Mouse (Mus musculus): ENCODE data around the gene Pkdrej.

The Pkdrej gene

DNA sequence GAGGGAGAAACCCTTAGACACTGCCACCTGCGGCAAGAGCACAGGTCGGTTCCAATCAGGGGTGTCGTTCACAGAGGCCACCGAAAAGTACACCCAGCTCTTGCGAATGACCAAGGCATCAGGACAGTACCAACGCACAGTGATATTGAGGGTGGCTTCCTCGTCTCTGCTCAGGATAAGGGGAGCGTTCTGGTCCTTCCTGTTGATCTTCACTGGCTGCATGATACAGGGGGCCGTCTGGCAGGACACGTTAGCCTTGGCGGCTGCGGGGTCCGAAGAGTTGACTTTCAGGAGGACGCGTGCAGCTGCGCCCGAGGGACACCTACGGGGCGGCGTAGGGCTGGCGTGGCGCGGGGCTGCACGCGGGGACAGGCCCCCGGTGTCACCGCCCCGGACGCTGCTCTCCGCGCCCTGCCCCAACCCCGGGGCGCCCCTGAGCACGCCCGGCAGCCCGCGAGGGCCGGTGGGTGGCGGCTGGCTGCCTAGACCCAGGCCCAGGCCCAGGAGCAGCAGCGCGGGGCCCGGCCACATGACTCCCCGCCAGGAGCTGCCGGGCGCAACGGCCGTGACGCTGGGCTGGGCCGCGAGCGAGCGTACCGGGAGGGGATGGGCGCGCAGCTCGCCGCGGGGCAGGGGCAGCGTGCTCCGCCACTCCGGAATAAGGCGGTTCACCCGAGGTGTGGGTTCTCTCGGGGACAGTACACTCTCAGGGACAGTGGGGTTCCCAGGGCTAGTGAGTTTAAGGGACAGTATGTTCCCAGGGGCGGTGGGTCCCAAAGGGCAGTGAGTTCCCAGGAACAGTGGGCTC is at the start of gene Pkdrej:
TSS of gene Pkdrej (minus strand) at position 532 of the 808 bp plus-strand sequence.
- DNase-seq (ENCODE audit: low read depth, low spot score): no peak

DNA sequence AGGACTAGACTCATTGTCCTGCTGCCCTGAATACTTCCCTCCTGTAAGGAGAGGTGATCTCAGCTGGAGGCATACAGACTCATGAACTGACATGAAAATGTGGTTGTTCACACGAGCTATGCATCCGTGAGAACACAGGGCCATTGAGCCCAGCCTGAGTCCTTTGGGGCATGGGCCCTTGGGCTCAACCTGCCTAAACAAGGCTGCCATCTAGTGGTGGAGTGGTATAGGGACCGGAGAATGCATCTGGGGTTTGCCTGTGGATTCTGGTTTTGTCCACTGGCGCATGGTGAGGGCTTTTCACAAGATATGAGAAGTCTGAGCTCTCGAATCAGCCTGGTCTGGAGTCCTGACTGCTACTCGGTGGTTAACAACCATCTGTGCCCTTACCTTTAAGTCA is 46.2 kb upstream of the Pkdrej start:
- DNase-seq (ENCODE audit: low read depth, low spot score): peak; percentile 79

DNA sequence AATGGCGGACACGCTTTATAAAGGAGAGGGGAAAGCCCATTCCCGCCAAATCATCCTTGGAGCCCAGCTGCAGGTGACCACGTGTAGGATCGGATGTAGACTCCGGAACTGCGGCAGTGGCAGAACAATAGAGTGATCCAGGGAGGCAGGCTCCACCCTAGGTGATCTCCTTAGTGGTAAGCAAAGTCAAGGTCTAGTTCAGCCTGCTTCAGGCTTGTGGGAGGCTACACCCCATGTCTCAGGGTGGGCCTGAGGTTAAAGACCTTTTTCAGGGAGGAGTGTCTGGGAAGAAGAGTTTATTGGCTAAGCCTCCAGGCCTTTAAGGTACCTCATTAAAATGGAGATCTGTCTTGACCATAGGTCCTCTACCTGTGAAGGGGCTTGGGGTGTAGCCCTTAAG is 44.4 kb upstream of the Pkdrej start:
- DNase-seq (ENCODE audit: low read depth, low spot score): peak; percentile 96

DNA sequence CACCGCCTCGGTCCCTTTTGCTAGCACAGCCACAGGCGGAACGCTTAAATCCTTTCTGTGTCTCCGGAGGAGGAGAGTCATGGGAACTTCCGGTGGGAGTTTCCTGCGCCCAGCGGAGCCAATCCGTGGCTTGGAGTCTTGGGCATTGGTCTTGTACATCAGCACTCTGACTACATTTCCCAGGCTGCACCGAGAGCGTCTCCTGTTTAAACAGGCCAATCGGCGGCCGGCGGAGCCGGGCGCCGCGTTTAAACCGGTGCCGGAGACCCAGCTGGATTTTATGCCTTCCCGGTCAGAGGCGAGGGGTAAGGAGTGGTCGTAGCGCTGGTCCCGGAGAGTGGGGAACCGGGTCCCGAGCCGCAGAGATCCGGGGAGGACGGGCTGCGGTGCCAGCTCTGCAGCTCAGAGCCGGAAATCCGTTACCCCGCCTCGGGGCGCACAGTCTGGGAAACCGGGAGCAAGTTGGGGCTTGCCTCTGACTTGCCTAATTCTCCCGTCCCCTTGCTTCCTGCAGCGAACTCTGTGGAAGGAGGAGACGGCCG is 38.0 kb upstream of the Pkdrej start, which contains the start of gene Gtse1:
TSS of gene Gtse1 (plus strand) at position 256 of the 542 bp plus-strand sequence.
- peak; percentile 98 for DNase-seq (ENCODE audit: low read depth, low spot score)

DNA sequence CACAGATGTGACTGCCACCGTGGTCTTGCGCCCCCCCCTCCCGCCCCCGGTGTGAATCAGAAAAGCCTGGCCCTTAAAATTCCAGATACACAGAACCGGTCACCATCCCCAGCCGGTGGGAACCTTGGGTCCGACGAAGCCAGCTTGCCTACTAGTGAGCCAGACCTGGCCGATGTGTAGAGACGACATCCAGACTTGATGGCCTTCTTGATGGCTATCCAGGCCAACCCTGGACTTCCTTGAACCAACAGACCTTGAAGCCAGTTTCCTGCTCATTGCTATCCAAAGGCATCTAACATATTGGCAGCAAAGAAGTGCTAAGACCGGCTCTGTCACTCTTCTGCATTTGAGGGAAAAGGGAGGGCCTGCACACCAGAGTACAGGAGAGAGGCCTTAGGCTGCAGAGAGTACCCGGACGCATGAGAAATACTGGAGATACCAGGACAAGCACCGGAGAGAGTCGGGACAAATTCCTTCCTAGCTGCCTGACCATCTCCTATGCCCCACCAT is 37.5 kb upstream of the Pkdrej start:
- no peak for DNase-seq (ENCODE audit: low read depth, low spot score)

DNA sequence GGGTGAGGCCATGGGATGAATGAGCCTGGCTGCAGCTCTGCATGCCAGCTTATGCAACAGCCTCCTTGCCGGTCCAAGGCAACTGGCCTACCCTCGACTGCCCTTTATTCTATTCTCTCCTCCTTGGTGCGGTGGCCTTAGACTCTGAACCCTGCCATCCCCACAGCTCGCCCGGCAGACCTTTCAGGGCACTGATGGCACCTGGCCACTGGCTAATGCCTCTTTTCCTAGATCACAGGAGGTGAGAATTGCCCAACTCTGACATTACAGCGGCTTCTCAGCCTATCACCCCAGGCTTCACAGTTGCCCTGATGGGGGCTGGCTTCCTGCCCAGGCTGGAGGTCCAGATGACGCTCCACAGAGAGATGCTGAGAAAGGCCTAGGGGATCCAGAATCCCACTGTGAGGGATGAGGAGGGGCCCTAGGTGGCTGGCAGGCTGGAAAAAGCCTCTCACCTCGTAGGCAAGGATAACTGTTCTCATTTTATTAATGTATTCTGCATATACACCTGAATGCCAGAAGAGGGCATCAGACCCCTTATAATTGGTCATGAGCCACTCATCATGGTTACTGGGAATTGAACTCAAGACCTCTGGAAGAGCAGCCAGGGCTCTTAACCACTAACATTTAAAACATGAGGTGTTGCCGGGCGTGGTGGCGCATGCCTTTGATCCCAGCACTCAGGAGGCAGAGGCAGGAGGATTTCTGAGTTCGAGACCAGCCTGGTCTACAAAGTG is 30.3 kb upstream of the Pkdrej start:
- DNase-seq (ENCODE audit: low read depth, low spot score): peak; percentile 65

DNA sequence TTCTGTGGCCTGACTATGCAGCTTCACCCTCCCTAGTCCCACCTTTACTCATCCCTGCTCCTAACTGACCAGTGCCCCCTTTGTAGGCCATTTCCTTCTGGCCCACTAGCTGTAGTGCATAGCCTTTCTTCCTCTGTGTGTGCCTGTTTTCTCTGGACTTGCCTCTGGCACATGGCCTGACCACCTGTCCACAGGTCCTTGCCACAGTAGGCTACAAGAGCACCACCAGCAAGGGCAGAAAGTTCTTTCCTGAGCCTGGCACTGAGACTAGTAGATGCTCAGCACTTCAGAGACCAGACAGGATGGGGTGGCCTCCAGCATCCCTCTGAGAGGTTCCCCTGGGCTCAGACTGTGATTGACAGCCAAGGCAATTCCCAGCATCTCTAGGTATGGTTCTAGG is 23.5 kb upstream of the Pkdrej start:
- DNase-seq (ENCODE audit: low read depth, low spot score): no peak

DNA sequence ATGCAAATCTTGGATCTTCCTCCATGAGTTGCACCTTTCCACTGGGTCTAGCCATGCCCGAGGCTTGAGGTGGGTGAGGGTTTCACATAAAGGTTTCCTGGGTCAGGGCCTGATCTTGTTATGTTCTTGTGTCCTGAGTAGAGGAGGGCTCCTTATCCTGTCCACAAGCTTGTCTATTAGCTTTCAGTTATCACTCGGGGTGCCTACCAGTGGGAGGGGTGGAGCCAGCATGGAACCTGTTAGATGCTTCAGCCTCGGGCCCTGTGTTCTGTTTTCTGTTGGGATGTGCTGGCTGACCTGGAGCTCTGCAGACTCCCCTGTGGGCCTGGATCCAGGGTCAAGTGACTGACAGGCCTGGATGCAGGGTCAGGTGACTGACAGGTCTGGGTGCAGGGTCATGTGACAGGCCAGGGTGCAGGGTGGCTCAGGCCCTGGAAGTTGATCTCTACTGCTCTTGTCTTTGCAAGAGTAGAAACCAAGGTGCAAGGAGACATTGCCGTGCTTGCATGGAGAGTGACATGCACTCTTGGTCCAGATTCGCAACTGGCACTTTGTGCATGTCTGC is 20.3 kb upstream of the Pkdrej start:
- DNase-seq (ENCODE audit: low read depth, low spot score): no peak

DNA sequence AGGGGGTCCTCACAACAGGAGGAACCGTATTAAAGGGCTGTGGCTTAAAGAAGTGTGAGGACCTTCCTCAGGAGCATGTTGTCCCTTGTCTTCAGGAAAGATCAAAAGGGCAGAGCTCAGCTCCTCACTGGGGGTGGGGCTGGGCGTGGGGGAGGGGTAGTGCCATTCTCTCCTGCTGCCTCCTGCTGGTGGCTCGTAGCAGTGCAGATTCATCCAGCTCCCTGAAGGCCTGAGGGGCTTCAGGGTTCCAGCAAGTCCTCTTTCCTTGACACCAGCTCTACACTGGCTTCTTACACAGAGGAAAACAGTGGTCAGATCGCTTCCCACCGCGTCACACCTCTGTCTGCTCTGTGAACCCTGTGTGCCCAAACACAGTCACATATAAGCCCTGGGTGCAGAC is 19.4 kb upstream of the Pkdrej start:
- peak; percentile 65 for DNase-seq (ENCODE audit: low read depth, low spot score)

DNA sequence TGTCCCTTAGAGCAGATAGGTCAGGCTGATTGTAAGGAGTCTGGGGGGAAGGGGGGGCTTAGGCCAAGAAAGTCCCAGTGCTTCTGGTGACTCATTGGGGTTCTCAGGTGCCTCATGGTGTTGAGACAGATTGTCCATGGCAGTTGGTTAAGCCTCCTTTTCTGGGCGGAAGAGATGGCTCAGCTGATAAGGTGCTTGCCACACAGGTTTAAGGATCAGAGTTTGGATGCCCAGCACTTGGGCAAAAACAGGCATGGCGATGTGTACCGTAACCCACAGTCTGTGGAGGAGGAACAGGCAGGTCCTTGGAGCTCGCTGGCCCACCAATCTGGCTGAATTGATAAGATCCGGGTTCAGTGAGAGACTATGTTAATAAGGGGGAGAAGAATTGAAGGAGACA is 15.4 kb upstream of the Pkdrej start:
- DNase-seq (ENCODE audit: low read depth, low spot score): no peak

DNA sequence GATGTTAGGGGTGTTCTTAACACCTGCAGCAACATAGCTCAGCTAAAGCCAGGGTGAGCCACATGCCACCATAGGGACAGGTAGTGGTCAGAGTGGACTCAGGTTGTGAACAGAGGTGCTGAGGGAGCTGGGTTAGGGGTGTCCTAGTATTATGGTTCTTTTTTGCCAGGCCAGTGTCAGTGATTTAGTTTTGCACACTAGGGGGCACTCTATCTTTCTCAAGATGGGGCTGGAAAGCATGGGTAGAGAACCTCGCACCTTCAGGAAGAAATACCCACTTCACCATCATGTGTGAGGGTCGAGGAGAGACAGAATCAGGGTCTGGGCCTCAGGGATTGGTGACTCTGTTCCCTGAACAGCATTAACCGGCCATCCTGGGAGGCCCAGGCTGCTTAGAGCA is 13.8 kb upstream of the Pkdrej start:
- no peak for DNase-seq (ENCODE audit: low read depth, low spot score)

DNA sequence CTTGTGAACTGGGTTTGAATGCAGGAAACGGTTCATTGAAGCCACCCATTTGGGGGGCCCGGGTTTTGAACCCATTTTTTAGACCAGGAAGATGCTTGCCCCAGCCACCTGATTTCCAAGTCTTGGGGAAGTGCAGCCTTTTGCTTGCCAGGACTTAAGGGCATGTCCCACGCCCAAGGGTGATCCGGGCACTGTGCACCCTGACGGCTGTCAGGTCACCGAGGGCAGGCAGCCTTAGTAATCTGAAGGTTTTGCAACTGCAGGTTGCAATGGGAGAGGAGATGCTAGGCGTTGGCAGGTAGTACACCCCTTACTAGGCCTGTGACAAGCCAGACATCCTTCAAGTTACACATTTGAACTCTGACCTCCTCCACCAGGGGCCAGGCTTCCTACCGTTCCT is 11.1 kb upstream of the Pkdrej start:
- no peak for DNase-seq (ENCODE audit: low read depth, low spot score)

DNA sequence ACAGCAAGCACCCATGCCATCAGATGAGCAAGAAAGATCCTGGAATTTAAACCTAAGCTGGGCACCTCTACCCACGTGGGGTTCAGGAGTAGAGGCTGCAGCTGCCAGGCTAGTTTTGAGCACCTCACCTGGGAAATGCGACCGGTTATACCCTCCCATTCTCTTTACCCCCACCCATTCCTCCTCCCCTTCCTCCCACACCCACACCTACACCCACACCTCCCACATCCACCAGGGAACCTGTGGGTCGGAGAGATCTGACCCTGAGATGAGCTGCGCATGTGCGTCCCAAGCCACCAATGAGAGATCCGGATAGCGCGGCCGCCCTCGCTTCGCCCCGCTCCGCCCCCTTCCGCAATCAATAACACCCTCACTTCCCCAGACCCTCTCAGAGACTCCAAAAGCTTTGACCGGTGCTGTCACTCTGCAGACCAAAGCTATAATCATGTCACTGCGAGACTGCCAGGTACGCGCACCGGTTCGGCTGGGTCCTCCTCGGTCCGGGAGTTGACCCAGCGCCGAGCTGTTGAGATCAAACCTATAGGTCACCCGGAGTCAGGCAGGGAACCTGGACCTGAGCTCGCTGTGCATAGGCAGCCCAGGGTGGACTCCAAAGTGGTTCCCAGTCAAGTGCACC is 10.5 kb upstream of the Pkdrej start, which contains the start of gene Ttc38:
TSS of gene Ttc38 (plus strand) at position 353 of the 637 bp plus-strand sequence.
- peak; percentile 90 for DNase-seq (ENCODE audit: low read depth, low spot score)

DNA sequence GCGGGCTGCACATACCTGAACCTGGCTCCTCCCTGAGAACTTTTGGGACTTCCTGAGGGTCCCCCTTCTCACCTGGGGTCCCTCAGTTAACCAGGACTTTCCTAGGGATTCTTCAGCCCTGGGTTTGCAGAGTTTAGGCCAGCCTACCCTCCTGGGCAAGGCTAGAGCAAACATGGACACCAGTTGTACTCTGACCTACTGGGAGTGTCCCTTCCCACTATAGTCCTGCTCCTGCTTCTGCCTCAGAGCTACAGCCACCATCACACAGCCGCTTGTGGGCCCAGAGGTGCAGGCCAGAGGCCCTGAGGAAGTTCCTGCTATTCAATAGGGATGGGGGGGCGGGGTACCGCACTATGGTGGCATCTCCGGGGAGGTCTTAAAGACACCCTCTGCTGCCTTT is 7.9 kb upstream of the Pkdrej start:
- DNase-seq (ENCODE audit: low read depth, low spot score): no peak

DNA sequence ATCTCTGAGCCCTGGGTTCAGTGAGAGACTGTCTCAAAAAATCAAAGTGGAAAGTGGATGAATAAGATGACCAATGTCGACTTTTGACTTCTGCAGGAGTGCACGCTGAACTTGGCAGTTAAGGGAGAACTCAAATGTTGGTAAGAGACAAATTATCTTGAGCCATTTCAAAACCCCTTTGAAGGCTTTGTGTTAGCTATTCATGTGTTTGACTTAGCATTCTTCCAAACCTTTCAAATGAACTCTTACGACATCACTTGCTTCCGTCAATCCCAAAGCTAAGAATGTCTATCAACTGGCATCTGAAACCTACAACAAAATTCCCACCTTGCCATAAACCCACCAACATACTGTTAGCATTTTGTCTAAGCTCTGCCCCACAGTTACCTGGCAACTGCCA is 6.5 kb upstream of the Pkdrej start:
- DNase-seq (ENCODE audit: low read depth, low spot score): no peak

DNA sequence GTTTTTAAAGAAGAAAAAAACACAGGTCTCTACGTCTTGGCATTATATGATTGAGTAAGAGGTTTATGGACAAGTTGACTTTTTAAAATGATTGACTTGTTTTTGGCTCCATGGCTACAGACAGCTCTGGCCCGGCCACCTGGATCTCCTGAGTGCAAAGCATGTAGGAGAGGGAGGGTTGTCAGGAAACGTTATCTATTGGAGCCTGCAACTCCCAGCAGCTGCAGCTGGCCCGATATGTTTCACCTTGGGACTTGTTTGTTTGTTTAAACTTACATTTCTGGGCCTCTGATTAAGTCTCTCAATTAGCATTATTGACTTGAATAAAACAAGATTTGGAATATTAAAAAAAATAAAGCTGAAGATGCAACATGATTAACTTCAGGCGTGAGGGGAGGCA is 5.1 kb upstream of the Pkdrej start:
- DNase-seq (ENCODE audit: low read depth, low spot score): no peak

DNA sequence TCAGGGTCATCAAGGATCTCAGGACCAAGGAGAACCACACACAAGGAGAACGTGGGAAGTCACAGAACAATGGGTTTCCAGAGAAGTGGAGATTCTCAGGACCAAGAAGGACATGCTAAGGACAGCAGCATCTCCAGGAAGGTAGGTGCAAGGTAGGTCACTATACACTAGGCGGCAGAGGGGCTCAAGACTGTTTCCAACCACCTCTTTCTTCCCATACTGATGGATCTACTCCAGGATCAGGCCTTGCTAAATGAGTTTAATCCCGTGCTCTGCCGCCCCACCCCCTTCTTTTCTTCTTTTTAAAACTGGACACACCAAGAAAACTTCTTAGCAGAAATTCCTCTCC is 451 bp upstream of the Pkdrej start:
- peak; percentile 68 for DNase-seq (ENCODE audit: low read depth, low spot score)

DNA sequence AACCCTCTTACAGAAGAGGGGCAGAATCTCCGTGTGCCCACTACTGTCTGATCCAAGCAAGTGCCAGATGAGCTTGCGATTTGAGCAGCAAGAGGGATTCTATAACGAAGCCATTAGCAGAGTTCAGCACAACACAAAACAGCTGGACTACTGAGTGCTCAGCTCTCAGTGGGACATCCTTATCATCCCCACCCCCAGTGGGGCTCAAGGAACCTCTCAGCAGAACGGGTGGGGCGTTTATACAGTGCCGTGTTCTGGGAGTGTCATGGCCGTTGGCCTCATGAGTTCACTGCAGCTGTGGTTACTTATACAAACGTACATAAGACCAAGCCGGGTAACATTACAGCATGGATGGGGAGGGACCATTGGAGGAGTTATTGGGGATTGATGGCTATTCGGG is 8.1 kb downstream of the Pkdrej start:
- DNase-seq (ENCODE audit: low read depth, low spot score): peak; percentile 66

DNA sequence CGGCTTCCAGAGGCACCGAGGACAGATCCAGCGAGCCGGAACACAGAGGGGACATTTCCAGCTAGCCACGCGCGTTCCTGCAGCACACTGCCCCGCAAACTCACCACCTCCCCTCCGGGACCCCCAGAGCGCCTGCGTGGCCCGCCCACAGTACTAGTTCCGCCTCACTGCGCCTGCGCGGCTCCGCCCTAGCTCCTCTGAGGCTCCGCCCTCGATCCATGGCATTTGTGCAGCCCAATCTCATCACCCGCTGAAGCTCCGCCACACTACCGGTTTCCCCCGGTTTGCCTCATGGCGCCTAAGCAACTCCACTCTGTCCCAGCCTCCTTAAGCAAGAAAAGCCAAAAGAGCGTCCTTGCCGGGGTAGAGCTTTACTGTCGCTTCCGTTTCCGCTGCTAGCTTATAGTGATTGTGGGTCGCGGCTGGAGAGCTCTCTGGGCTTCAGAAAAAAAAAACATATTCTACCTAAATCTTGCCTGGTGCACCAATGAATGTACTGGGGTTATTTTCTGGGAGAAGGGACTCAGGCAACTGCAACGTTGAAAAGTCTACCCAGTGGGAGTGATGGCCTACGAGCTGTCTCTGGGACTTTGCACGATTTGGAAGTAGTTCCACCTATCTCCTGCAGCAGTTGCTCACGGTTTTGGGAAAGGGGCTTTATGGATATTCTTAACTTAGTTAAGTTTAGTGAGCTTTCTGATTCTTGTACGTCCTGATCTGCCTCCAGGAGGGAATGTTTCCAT is 9.8 kb downstream of the Pkdrej start, which contains the start of gene Cdpf1:
TSS of gene Cdpf1 (minus strand) at position 163 of the 743 bp plus-strand sequence.
- peak; percentile 96 for DNase-seq (ENCODE audit: low read depth, low spot score)

DNA sequence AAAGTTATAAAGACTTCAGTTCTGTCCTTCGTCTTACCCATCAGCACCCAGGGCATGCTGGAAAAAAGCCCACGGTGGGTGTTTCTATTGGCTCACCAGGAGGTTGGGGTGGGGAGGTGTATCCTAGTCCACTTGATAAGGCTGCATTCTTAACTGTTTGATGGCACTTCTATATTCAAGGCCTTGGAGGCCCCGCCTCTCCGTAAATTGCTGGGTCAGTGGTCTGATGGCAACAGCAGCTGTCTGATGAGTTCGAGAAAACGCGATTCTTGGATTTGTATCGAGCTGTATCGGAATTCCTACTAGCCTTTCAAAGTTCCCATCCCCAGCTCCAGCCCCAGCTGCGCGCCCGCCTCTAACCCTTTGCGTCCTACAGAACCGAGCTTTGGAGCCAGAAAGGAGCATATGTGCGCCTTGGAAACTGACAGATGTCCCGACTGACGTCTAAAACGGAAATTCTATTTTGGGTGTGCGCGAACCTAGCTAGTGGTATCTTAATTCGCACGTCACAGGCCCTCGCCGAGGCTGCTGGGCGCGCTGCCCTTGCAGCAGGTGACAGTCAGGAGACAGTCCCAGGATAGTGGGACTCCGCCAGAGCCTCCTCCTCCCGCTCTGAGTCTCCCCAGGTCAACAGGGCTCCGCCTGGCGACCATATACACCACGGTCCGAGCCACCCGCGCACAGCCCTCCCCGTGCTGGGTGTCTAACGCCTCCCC is 10.6 kb downstream of the Pkdrej start:
- DNase-seq (ENCODE audit: low read depth, low spot score): peak; percentile 45
